Mouse (Mus musculus): ENCODE results near the gene Thoc2.

GRCm38 (mm10) chrX:41805592-41805991, 114.9 kb downstream of the Thoc2 start:
- no peak for TF ChIP-seq ZC3H11A (IDR thresholded peaks at IDR 0.05; ENCODE audit: borderline replicate concordance, low read depth, low read length)
- no peak for TF ChIP-seq HCFC1 (IDR thresholded peaks at IDR 0.05; ENCODE audit: borderline replicate concordance, insufficient read depth, low read length)

All from ES-E14 (cell line).